Mouse (Mus musculus): ENCODE data around the gene Gm28048. TPM values are rescaled to one million over a fixed set of nuclear protein-coding genes. Genes with fewer than 3 reads are reported as not detected.

The Gm28048 gene
- polyA plus RNA-seq, 1 experiment, result 0.91 TPM

DNA sequence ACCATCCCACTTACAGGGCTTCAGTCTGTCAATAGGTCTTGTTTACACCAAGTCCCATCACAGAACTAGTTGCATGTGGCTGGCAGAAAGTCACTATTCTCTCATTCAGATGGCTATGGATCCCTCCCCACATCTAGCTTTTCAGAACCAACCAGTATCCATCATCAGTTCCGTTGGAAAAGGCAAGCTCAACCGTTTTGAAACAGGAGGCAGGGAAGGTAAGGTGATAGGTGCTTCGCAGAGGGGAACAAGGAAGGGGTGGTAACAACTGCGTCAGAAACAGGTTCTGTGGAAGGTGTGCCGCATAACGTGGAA lies 25.2 kb upstream of the Gm28048 start:
- Histone ChIP-seq H3K27me3 (ENCODE audit: control insufficient read depth, insufficient read depth, low read length) (no peaks in the 10 kb centered on the region), H3K4me3 (ENCODE audit: control insufficient read depth, low read depth, low read length) (peak overlapping the region; percentile 98), H3K27ac (ENCODE audit: control insufficient read depth, insufficient read depth, low read depth, low read length) (peak overlapping the region; percentile 96), H3K36me3 (ENCODE audit: control insufficient read depth, insufficient read depth, low read length) (no peaks in the 10 kb centered on the region; the same call in none of the 2 replicates), H3K4me1 (ENCODE audit: control insufficient read depth, insufficient read depth, low read length) (no peaks in the 10 kb centered on the region; the same call in 1 of the 2 replicates)
- TF ChIP-seq POLR2A (IDR thresholded peaks at IDR 0.05; ENCODE audit: control insufficient read depth, low read depth, low read length) (no peak), CTCF (IDR thresholded peaks at IDR 0.05; ENCODE audit: control insufficient read depth, insufficient read depth, insufficient replicate concordance, low read depth, low read length) (no peak)

DNA sequence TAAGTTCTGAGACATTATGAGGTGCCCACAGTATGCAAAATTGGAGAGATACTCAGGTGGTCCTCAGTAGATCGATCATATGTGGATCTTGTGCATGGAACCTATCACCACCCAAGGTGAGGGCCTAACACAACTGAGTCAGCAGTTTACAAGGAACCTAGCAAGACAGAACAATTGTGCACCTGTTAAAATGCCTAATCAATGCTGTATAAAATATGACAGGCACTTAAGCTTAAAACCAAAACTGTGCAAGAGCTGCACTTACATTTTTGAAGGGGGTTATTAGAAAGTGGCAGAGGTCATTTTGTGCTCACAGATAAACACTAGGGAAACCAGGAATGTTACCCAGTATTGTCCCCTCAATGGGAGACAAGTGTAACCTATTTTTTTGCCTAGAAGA lies 23.4 kb upstream of the Gm28048 start:
- Histone ChIP-seq H3K36me3 (ENCODE audit: control insufficient read depth, insufficient read depth, low read length) (no peaks in the 10 kb centered on the region; the same call in none of the 2 replicates), H3K27ac (ENCODE audit: control insufficient read depth, insufficient read depth, low read depth, low read length) (no peak overlapping the region), H3K4me1 (ENCODE audit: control insufficient read depth, insufficient read depth, low read length) (no peaks in the 10 kb centered on the region; the same call in 1 of the 2 replicates), H3K4me3 (ENCODE audit: control insufficient read depth, low read depth, low read length) (no peak overlapping the region; the same call in 1 of the 2 replicates), H3K27me3 (ENCODE audit: control insufficient read depth, insufficient read depth, low read length) (no peaks in the 10 kb centered on the region)
- no peak for TF ChIP-seq CTCF (IDR thresholded peaks at IDR 0.05; ENCODE audit: control insufficient read depth, insufficient read depth, insufficient replicate concordance, low read depth, low read length)
- no peak for TF ChIP-seq POLR2A (IDR thresholded peaks at IDR 0.05; ENCODE audit: control insufficient read depth, low read depth, low read length)

DNA sequence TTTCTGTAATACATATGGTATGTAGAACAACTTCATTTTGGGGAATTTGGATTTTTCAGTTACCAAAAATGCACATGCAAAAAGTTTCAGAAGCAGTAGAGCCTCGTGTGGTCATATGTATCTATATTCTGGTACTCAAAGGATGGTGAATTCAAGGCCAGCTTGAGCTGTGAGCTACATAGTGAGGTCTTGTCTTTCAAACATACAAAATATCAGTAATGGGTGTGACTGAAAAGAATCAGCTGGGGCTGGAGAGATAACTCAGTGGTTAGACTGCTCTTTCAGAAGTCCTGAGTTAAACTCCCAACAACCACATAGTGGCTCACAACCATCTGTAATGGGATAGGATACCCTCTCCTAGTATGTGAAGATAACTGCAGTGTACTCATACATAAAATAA lies 16.4 kb upstream of the Gm28048 start:
- TF ChIP-seq CTCF (IDR thresholded peaks at IDR 0.05; ENCODE audit: control insufficient read depth, insufficient read depth, insufficient replicate concordance, low read depth, low read length), result no peak
- TF ChIP-seq POLR2A (IDR thresholded peaks at IDR 0.05; ENCODE audit: control insufficient read depth, low read depth, low read length), result no peak
- Histone ChIP-seq H3K36me3 (ENCODE audit: control insufficient read depth, insufficient read depth, low read length) (no peaks in the 10 kb centered on the region; the same call in none of the 2 replicates), H3K27ac (ENCODE audit: control insufficient read depth, insufficient read depth, low read depth, low read length) (no peak overlapping the region), H3K27me3 (ENCODE audit: control insufficient read depth, insufficient read depth, low read length) (no peaks in the 10 kb centered on the region), H3K4me1 (ENCODE audit: control insufficient read depth, insufficient read depth, low read length) (no peaks in the 10 kb centered on the region), H3K4me3 (ENCODE audit: control insufficient read depth, low read depth, low read length) (no peak overlapping the region)

DNA sequence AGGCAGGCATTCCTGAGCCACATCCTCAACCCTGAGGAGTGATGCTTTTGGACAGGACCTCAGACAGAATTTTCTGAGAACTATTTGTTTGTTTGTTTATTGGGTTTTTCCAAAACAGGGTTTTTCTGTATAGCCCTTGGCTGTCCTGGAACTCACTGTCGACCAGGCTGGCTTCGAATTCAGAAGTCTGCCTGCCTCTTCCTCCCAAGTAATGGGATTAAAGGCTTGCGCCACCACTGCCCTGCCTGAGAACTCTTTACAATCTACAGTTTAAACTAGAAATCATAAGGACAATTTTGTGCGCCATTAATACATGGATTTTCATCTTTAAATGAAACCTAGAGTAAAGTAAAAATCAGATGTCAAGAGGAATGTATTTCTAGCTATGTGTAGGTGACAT lies 13.6 kb upstream of the Gm28048 start:
- no peak for TF ChIP-seq POLR2A (IDR thresholded peaks at IDR 0.05; ENCODE audit: control insufficient read depth, low read depth, low read length)
- TF ChIP-seq CTCF (IDR thresholded peaks at IDR 0.05; ENCODE audit: control insufficient read depth, insufficient read depth, insufficient replicate concordance, low read depth, low read length), result no peak
- Histone ChIP-seq H3K27me3 (ENCODE audit: control insufficient read depth, insufficient read depth, low read length) (no peaks in the 10 kb centered on the region), H3K4me1 (ENCODE audit: control insufficient read depth, insufficient read depth, low read length) (peaks cover 3% of the 10 kb centered on the region; the same call in 1 of the 2 replicates), H3K36me3 (ENCODE audit: control insufficient read depth, insufficient read depth, low read length) (no peaks in the 10 kb centered on the region; the same call in none of the 2 replicates), H3K27ac (ENCODE audit: control insufficient read depth, insufficient read depth, low read depth, low read length) (no peak overlapping the region), H3K4me3 (ENCODE audit: control insufficient read depth, low read depth, low read length) (no peak overlapping the region)

DNA sequence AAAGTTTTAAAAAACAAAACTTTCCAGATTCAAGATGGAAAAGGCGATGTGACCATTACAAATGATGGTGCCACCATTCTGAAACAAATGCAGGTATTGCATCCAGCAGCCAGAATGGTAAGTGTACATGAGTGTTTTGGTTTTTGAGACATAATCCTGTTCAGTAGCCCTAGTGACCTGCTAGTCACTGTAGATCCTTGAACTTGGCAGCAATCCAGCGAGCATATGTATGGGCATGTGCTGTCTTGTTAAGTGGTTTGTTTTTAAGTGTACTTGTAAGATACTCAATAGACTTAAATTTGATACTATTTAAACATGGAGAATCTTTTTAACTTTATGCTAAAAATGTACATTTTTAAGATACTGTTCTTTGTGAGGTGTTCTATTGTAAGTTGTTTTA lies 12.4 kb upstream of the Gm28048 start:
- TF ChIP-seq CTCF (IDR thresholded peaks at IDR 0.05; ENCODE audit: control insufficient read depth, insufficient read depth, insufficient replicate concordance, low read depth, low read length) (no peak), POLR2A (IDR thresholded peaks at IDR 0.05; ENCODE audit: control insufficient read depth, low read depth, low read length) (no peak)
- no peaks in the 10 kb centered on the region; the same call in none of the 2 replicates for H3K36me3 ChIP-seq (ENCODE audit: control insufficient read depth, insufficient read depth, low read length)
- no peak overlapping the region for H3K27ac ChIP-seq (ENCODE audit: control insufficient read depth, insufficient read depth, low read depth, low read length)
- H3K27me3 ChIP-seq (ENCODE audit: control insufficient read depth, insufficient read depth, low read length), result no peaks in the 10 kb centered on the region
- no peak overlapping the region for H3K4me3 ChIP-seq (ENCODE audit: control insufficient read depth, low read depth, low read length)
- peaks cover 3% of the 10 kb centered on the region; the same call in 1 of the 2 replicates for H3K4me1 ChIP-seq (ENCODE audit: control insufficient read depth, insufficient read depth, low read length)

DNA sequence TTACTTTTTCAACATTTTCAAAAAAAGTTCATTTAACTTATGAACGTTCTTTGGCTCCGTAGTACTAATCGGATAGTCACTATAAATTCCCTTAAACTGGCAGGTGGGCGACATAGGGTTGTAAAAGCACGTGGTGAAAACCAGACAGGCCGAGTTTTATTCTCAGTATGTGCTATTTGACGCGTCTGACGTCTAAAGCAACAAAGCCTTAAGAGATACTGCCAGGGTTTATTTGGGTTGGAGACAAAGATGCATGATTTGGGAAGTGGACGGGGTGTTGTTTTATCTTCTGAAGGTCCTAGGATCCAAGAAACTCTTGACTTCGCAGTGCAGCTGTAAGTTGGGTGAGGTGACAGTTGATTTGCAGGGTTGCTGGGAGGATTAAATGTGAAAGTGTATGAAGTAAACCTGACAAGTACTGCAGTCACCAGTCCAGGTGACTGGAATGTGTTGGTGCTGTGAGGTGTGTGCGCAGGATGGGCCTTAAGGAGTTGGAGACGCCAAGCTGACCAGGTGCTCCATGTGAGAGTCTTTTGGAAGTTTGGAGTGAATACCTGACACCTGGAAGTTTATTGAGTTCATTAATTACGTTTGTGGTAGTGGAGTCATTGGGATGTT lies 9.4 kb upstream of the Gm28048 start:
- no peak for TF ChIP-seq CTCF (IDR thresholded peaks at IDR 0.05; ENCODE audit: control insufficient read depth, insufficient read depth, insufficient replicate concordance, low read depth, low read length)
- TF ChIP-seq POLR2A (IDR thresholded peaks at IDR 0.05; ENCODE audit: control insufficient read depth, low read depth, low read length), result no peak
- Histone ChIP-seq H3K27me3 (ENCODE audit: control insufficient read depth, insufficient read depth, low read length) (no peaks in the 10 kb centered on the region), H3K27ac (ENCODE audit: control insufficient read depth, insufficient read depth, low read depth, low read length) (peak overlapping the region; percentile 9; the same call in 1 of the 2 replicates), H3K36me3 (ENCODE audit: control insufficient read depth, insufficient read depth, low read length) (no peaks in the 10 kb centered on the region; the same call in none of the 2 replicates), H3K4me1 (ENCODE audit: control insufficient read depth, insufficient read depth, low read length) (peaks cover 3% of the 10 kb centered on the region; the same call in 1 of the 2 replicates), H3K4me3 (ENCODE audit: control insufficient read depth, low read depth, low read length) (peak overlapping the region; percentile 98)

DNA sequence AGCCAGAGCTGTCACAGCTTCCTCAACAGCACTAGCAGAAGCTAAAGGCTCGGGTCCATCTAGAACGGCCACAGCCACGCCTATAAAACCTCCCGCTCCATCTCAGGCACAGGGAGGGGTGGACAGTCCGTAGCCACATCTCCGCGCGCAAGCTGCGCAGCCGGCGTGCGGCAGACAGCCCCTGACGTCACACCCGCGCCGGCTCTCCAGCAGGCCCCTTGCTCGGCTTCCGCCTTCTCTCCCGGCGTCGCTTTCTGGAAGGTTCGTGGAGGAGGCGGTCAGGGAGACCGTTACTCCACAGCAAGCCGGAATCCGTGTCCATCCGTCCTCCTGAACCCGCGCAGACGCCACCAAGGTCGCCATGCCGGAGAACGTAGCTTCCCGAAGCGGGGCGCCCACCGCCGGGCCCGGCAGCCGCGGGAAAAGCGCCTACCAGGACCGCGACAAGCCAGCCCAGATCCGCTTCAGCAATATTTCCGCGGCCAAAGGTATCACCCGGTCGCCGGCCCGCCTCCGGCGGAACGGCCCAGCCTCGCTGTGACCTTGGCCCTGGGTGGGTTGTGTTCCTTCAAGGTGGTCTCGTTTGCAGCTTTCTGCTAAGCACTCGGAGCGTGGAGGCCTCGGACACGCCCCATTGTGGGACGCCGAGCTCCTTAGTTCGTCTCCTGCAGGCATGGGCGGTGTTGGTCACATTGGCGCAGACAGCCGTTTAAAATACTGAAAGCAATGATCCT lies 8.7 kb upstream of the Gm28048 start, which contains the start of gene Cct4:
TSS of gene Cct4 (plus strand) at position 127 of the 734 bp plus-strand sequence.
- TF ChIP-seq POLR2A (IDR thresholded peaks at IDR 0.05; ENCODE audit: control insufficient read depth, low read depth, low read length) (peak; percentile 92), CTCF (IDR thresholded peaks at IDR 0.05; ENCODE audit: control insufficient read depth, insufficient read depth, insufficient replicate concordance, low read depth, low read length) (no peak)
- peak within 1 kb of the TSS; percentile 98 for H3K4me3 ChIP-seq (ENCODE audit: control insufficient read depth, low read depth, low read length)
- H3K4me1 ChIP-seq (ENCODE audit: control insufficient read depth, insufficient read depth, low read length), result peaks cover 3% of the 10 kb centered on the region; the same call in 1 of the 2 replicates
- peak within 1 kb of the TSS; percentile 97 for H3K27ac ChIP-seq (ENCODE audit: control insufficient read depth, insufficient read depth, low read depth, low read length)
- no peaks in the 10 kb centered on the region for H3K27me3 ChIP-seq (ENCODE audit: control insufficient read depth, insufficient read depth, low read length)
- no peaks in the 10 kb centered on the region; the same call in none of the 2 replicates for H3K36me3 ChIP-seq (ENCODE audit: control insufficient read depth, insufficient read depth, low read length)
